Mouse (Mus musculus): ENCODE results near the gene Ptprh. TPM values are rescaled to one million over a fixed set of nuclear protein-coding genes. Genes with fewer than 3 reads are reported as not detected.

Ptprh gene
- total RNA-seq (2022) = not detected

- DNase-seq (ENCODE audit: low spot score in 2 of 2) = no peak
These were observed at the start of gene Ptprh for GRCm38 (mm10) chr7:4603873-4604272. Gene Ptprh (minus strand): TSS chr7:4604041.

- no peak for DNase-seq (ENCODE audit: low spot score in 2 of 2)
These were observed 49.5 kb upstream of the Ptprh start for GRCm38 (mm10) chr7:4653351-4653750.

- no peak for DNase-seq (ENCODE audit: low spot score in 2 of 2)
These were observed 48.9 kb upstream of the Ptprh start for GRCm38 (mm10) chr7:4652726-4653125.

GRCm38 (mm10) chr7:4651581-4651980 lies 47.7 kb upstream of the Ptprh start:
- DNase-seq (ENCODE audit: low spot score in 2 of 2) = no peak

- DNase-seq (ENCODE audit: low spot score in 2 of 2) = no peak
These were observed 44.2 kb upstream of the Ptprh start for GRCm38 (mm10) chr7:4647992-4648391.

- no peak for DNase-seq (ENCODE audit: low spot score in 2 of 2)
These were observed 43.5 kb upstream of the Ptprh start for GRCm38 (mm10) chr7:4647291-4647690.

- no peak for DNase-seq (ENCODE audit: low spot score in 2 of 2)
These were observed 43.0 kb upstream of the Ptprh start for GRCm38 (mm10) chr7:4646806-4647205.

- no peak for DNase-seq (ENCODE audit: low spot score in 2 of 2)
These were observed 39.4 kb upstream of the Ptprh start for GRCm38 (mm10) chr7:4643225-4643624.

- no peak for DNase-seq (ENCODE audit: low spot score in 2 of 2)
These were observed 38.1 kb upstream of the Ptprh start for GRCm38 (mm10) chr7:4641956-4642355.

GRCm38 (mm10) chr7:4641155-4641554 lies 37.3 kb upstream of the Ptprh start:
- no peak for DNase-seq (ENCODE audit: low spot score in 2 of 2)

- no peak for DNase-seq (ENCODE audit: low spot score in 2 of 2)
These were observed 32.3 kb upstream of the Ptprh start for GRCm38 (mm10) chr7:4636179-4636578.

- DNase-seq (ENCODE audit: low spot score in 2 of 2) = no peak
These were observed 27.2 kb upstream of the Ptprh start, which contains the start of gene Tmem86b for GRCm38 (mm10) chr7:4631031-4631430. Gene Tmem86b (minus strand): TSS chr7:4631422.

GRCm38 (mm10) chr7:4630198-4630597 lies 26.4 kb upstream of the Ptprh start:
- no peak for DNase-seq (ENCODE audit: low spot score in 2 of 2)

GRCm38 (mm10) chr7:4629586-4629985 lies 25.7 kb upstream of the Ptprh start:
- DNase-seq (ENCODE audit: low spot score in 2 of 2) = no peak

- DNase-seq (ENCODE audit: low spot score in 2 of 2) = no peak
These were observed 22.1 kb upstream of the Ptprh start for GRCm38 (mm10) chr7:4625928-4626327.

- DNase-seq (ENCODE audit: low spot score in 2 of 2) = no peak
These were observed 20.5 kb upstream of the Ptprh start for GRCm38 (mm10) chr7:4624343-4624742.

GRCm38 (mm10) chr7:4623544-4624189 lies 19.8 kb upstream of the Ptprh start:
- DNase-seq (ENCODE audit: low spot score in 2 of 2) = no peak

- DNase-seq (ENCODE audit: low spot score in 2 of 2) = no peak
These were observed 16.1 kb upstream of the Ptprh start for GRCm38 (mm10) chr7:4619979-4620378.

- DNase-seq (ENCODE audit: low spot score in 2 of 2) = no peak
These were observed 10.0 kb upstream of the Ptprh start for GRCm38 (mm10) chr7:4613740-4614403.

GRCm38 (mm10) chr7:4612956-4613355 lies 9.1 kb upstream of the Ptprh start:
- DNase-seq (ENCODE audit: low spot score in 2 of 2) = no peak

GRCm38 (mm10) chr7:4612386-4612785 lies 8.5 kb upstream of the Ptprh start:
- DNase-seq (ENCODE audit: low spot score in 2 of 2) = no peak

GRCm38 (mm10) chr7:4611921-4612341 lies 8.1 kb upstream of the Ptprh start:
- no peak for DNase-seq (ENCODE audit: low spot score in 2 of 2)

- DNase-seq (ENCODE audit: low spot score in 2 of 2) = no peak
These were observed 7.7 kb upstream of the Ptprh start for GRCm38 (mm10) chr7:4611511-4611910.
